Mouse (Mus musculus): ENCODE measurements at regions not wholly inside any gene's neighbourhood (a gene's known extent, or its start where the extent isn't known, plus 50 kb on each side); places are given as distances from the start of the nearest gene placed in this dataset.

- no peak overlapping the region for H3K4me3 ChIP-seq (ENCODE audit: insufficient read depth, low read length)
- TF ChIP-seq POLR2A (IDR thresholded peaks at IDR 0.05; ENCODE audit: borderline replicate concordance, low read depth, low read length) (no peak), CTCF (IDR thresholded peaks at IDR 0.05; ENCODE audit: low read depth, low read length) (no peak)
- H3K4me1 ChIP-seq (ENCODE audit: control insufficient read depth, insufficient read depth, low read length), result no peaks in the 10 kb centered on the region
- H3K27ac ChIP-seq (ENCODE audit: insufficient read depth, low read depth, low read length), result no peak overlapping the region
Measured at GRCm38 (mm10) chr15:17204739-17205138, 476.2 kb downstream of the Cdh9 start.

DNA sequence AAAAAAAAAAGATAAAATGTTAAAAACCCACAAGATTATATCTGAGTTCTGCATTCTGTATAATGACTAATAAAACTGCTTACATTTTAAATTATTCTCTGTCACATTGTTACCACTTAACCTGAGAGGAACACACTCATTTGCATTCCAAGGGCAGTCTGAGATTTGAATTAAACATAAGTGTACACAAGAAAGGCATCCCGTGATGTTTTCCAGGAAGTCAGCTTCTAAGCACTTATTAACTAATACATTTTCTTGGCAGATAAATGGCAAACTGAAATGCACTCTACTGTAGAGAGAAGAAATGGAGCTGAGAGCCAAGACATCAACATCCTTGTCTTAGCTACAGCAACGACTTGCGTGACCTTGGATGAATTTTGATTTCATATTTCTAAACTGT lies 516.5 kb downstream of the Cdh9 start:
- Histone ChIP-seq H3K4me1 (ENCODE audit: control insufficient read depth, insufficient read depth, low read length) (no peaks in the 10 kb centered on the region), H3K27ac (ENCODE audit: insufficient read depth, low read depth, low read length) (no peak overlapping the region), H3K4me3 (ENCODE audit: insufficient read depth, low read length) (no peak overlapping the region)
- TF ChIP-seq POLR2A (IDR thresholded peaks at IDR 0.05; ENCODE audit: borderline replicate concordance, low read depth, low read length), result no peak
- no peak for TF ChIP-seq CTCF (IDR thresholded peaks at IDR 0.05; ENCODE audit: low read depth, low read length)

- no peak for TF ChIP-seq POLR2A (IDR thresholded peaks at IDR 0.05; ENCODE audit: borderline replicate concordance, low read depth, low read length)
- no peak for TF ChIP-seq CTCF (IDR thresholded peaks at IDR 0.05; ENCODE audit: low read depth, low read length)
- Histone ChIP-seq H3K27ac (ENCODE audit: insufficient read depth, low read depth, low read length) (no peak overlapping the region), H3K4me1 (ENCODE audit: control insufficient read depth, insufficient read depth, low read length) (no peaks in the 10 kb centered on the region), H3K4me3 (ENCODE audit: insufficient read depth, low read length) (no peak overlapping the region)
Measured at GRCm38 (mm10) chr15:17289221-17289620, 560.7 kb downstream of the Cdh9 start.

All from bone marrow macrophage, adult 2 months (primary cell).